In the genomic region with DNA sequence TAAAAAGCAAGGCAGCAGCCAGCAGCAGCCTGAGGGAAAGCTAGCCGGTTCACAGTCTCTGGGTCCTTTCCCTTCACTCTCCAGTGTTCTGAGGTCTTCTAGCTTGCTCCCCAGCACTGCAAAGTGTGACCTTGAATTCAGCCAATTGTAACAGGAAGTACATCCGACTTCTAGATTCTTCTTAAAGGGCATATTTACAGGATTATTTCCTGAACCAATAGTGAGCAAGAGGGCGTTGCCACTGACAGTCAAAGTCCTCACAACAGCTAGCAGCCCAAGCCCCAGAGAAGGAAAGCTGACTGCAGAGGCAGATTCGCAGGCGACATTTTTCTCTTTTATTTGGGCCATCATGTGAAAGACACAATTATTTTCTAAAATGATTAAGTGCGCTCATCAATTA, we compare ENCODE assay signal across 9 mouse cellular contexts. TPM values are rescaled to one million over a fixed set of nuclear protein-coding genes. Genes with fewer than 3 reads are reported as not detected.
DNase-seq lines count a peak whose midpoint lies in the region; ATAC-seq and TF ChIP-seq lines count a peak whose summit lies in the region.
"Had no signal": no experiment of that assay in that cellular context is flagged by ENCODE, and none has a peak within 500 bp of the region (broad histone marks: within the 10 kb centered on the region; RNA-seq: fewer than 3 reads in every experiment).

No protein-coding gene starts in this region.

- intact Hi-C loops in gastrocnemius, postnatal 14 days (cut with DNase I; ENCODE audit: low total_unique reads) = loop anchor here (10.0 kb wide), 1 partner anchor 76 kb away; no protein-coding TSS in a partner anchor

- H3K4me3 ChIP-seq in bone marrow macrophage, adult 2 months (ENCODE audit: insufficient read depth, low read length) = no peak overlapping the region

- TF ChIP-seq POLR2A in bone marrow macrophage, adult 2 months (IDR thresholded peaks at IDR 0.05; ENCODE audit: borderline replicate concordance, low read depth, low read length) = no peak

- peak; percentile 40 for ATAC-seq in megakaryocyte, adult 5-6 weeks (ENCODE audit: poor library complexity, severe bottlenecking)

- H3K4me1 ChIP-seq in bone marrow macrophage, adult 2 months (ENCODE audit: control insufficient read depth, insufficient read depth, low read length) = peaks cover 34% of the 10 kb centered on the region

- H3K27ac ChIP-seq in bone marrow macrophage, adult 2 months (ENCODE audit: insufficient read depth, low read depth, low read length) = peak overlapping the region; percentile 85
- H3K27ac ChIP-seq: liver, embryonic 14.5 days had no signal

- no peak for TF ChIP-seq CTCF in bone marrow macrophage, adult 2 months (IDR thresholded peaks at IDR 0.05; ENCODE audit: low read depth, low read length)

- peak; percentile 29 for DNase-seq in adrenal gland, adult 2 months
- no peak for DNase-seq in adrenal gland, postnatal 4 days (ENCODE audit: low spot score in 2 of 2)
- peak; percentile 56 to 71 for DNase-seq in kidney, adult 8-10 months
- DNase-seq in gastrocnemius, postnatal 14 days = no peak
- no peak for DNase-seq in cerebellum, adult 9-11 months
- no peak for DNase-seq in gastrocnemius, postnatal 4 days (ENCODE audit: low spot score in 2 of 2)

RNA-seq across cellular contexts. Expression of gene Atp2a2, which starts 46.6 kb away (rescaled TPM):
- total RNA-seq in adrenal gland, adult 2 months (2021) = 100 to 1,000 TPM; 159 to 186 TPM
- polyA plus RNA-seq in adrenal gland, adult 2 months (2012; rRNA removed) = 50.5 and 66.8 TPM in 2 replicates
- 100 to 1,000 TPM; 190 to 196 TPM for total RNA-seq in adrenal gland, postnatal 4 days (2021)
- polyA plus RNA-seq in bone marrow macrophage, adult 2 months (2012; ENCODE audit: insufficient read depth, insufficient read length, missing spikeins) = 57.0 and 57.2 TPM in 2 replicates
- total RNA-seq in megakaryocyte, adult 5-6 weeks (2015) = 47.1 and 47.5 TPM in 2 replicates
- 65.0 and 65.8 TPM in 2 replicates for total RNA-seq in megakaryocyte, adult 5-6 weeks (2017)
- 100 to 1,000 TPM; 213 to 317 TPM for total RNA-seq in gastrocnemius, postnatal 14 days (2021)
- 100 to 1,000 TPM; 250 to 265 TPM for total RNA-seq in gastrocnemius, postnatal 4 days (2021)

Comparison
In these comparisons a context has a peak if more than half of its experiments do, and no peak if none do; other contexts are left out.
1. DNase-seq: peak in adrenal gland, adult 2 months (single experiment) and kidney, adult 8-10 months (2 of 2); none in adrenal gland, postnatal 4 days (0 of 2), gastrocnemius, postnatal 14 days (single experiment), cerebellum, adult 9-11 months (single experiment) and gastrocnemius, postnatal 4 days (0 of 2).